8 mouse cellular contexts compared by ENCODE assay signal in the genomic region with DNA sequence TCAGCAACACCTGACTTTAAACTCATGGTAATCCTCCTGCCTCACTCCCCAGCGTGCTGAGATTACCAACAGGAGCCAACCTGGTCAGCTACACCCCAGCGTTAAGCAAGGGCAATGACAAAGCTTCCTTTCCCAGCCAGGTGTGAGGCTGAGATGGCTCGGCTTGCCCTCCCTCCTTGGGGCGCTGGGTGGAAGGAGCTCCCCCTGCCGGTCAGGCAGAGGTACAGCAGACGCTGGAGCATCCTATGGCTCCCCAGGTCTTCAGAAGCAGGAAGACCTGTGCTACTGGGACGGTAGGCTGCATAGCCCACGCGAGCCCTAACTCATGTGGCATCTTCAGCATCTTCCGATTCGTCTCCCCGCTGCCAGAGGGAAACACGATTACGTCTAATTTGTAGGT.
DNase-seq lines count a peak whose midpoint lies in the region; ATAC-seq and TF ChIP-seq lines count a peak whose summit lies in the region.
"Had no signal": no experiment of that assay in that cellular context is flagged by ENCODE, and none has a peak within 500 bp of the region (broad histone marks: within the 10 kb centered on the region; RNA-seq: fewer than 3 reads in every experiment).

No protein-coding gene starts in this region.

- no peaks in the 10 kb centered on the region for H3K36me3 ChIP-seq in kidney, adult 2 months (ENCODE audit: control insufficient read depth, insufficient read depth, low read length)
- H3K36me3 ChIP-seq: heart, embryonic 13.5 days had no signal

- ATAC-seq in CD4-positive, CD25-positive, alpha-beta regulatory T cell, adult 4 months: peak; percentile 87
- ATAC-seq in neutrophil, adult 5-6 weeks (ENCODE audit: extremely low read depth, insufficient number of reproducible peaks, low FRiP score, poor library complexity, severe bottlenecking): peak; percentile 65; the same call in 1 of the 2 replicates

- no peaks in the 10 kb centered on the region for H3K4me1 ChIP-seq in kidney, adult 2 months (ENCODE audit: control insufficient read depth, insufficient read depth, low read length)

- H3K27me3 ChIP-seq in kidney, adult 2 months (replicated peaks; ENCODE audit: control insufficient read depth, insufficient read depth, low read length): no peaks in the 10 kb centered on the region

- peak; percentile 19 for DNase-seq in kidney, adult 2 months
- no peak for DNase-seq in kidney, adult 11 months
- peak; percentile 86 for DNase-seq in ZHBTc4 (ENCODE audit: low read depth, low spot score)
- peak; percentile 41 for DNase-seq in forelimb bud, embryonic 11.5 days (ENCODE audit: low read depth, low spot score)
- peak; percentile 19 to 29 for DNase-seq in urinary bladder, postnatal 36 days (ENCODE audit: low spot score in 2 of 2)

- WGBS in kidney, adult 2 months: 14% methylated on average over 14 of the region's 14 CpGs

- H3K27ac ChIP-seq in kidney, adult 2 months (ENCODE audit: insufficient read depth, low read depth, low read length): no peak overlapping the region
- H3K27ac ChIP-seq: heart, embryonic 13.5 days had no signal

- TF ChIP-seq CTCF in kidney, adult 2 months (conservative IDR thresholded peaks at IDR 0.05; ENCODE audit: insufficient read depth, insufficient read length, low read depth, low read length): peak; percentile 89

- no peak overlapping the region for H3K4me3 ChIP-seq in kidney, adult 2 months (ENCODE audit: insufficient read depth, low read depth, low read length)
- H3K4me3 ChIP-seq: heart, embryonic 13.5 days had no signal

- TF ChIP-seq POLR2A in kidney, adult 2 months (IDR thresholded peaks at IDR 0.05; ENCODE audit: low read depth, low read length): no peak
